ENCODE assay signal across 26 mouse cellular contexts in the genomic region with DNA sequence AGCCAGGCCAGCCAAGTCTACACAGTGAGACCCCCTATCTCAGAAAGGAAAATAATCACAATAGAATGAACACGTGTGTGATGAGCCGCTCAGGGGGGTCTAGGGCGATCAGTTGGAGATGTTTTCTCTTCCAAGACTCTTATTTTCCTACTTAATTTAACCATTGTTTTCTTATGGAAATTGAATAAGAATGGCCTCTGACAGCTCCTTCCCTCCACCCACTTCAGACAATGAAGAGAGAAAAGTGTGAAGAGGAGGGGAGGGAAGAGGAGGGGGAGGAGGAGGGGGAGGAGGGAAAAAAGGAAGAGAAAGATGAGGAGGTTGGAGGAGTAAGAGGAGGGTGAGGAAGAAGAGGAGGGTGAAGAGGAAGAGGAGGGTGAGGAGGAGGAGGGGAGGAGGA. TPM values are rescaled to one million over a fixed set of nuclear protein-coding genes. Genes with fewer than 3 reads are reported as not detected.
DNase-seq lines count a peak whose midpoint lies in the region; ATAC-seq and TF ChIP-seq lines count a peak whose summit lies in the region.
"Had no signal": no experiment of that assay in that cellular context is flagged by ENCODE, and none has a peak within 500 bp of the region (broad histone marks: within the 10 kb centered on the region; RNA-seq: fewer than 3 reads in every experiment).

No protein-coding gene starts in this region.

- no peak overlapping the region for H3K9ac ChIP-seq in hindbrain, postnatal 0 days (replicated peaks; ENCODE audit: low read length)
- H3K9ac ChIP-seq in midbrain, embryonic 15.5 days = no peak overlapping the region
- H3K9ac ChIP-seq: embryonic facial prominence, embryonic 12.5 days; limb, embryonic 12.5 days; liver, embryonic 15.5 days; lung, embryonic 14.5 days had no signal

- H3K27ac ChIP-seq in hindbrain, embryonic 10.5 days = peak overlapping the region; percentile 35; the same call in 1 of the 2 replicates
- H3K27ac ChIP-seq in hindbrain, postnatal 0 days = no peak overlapping the region
- H3K27ac ChIP-seq in midbrain, embryonic 10.5 days (replicated peaks) = peak overlapping the region; percentile 28; the same call in 1 of the 2 replicates
- no peak overlapping the region for H3K27ac ChIP-seq in midbrain, embryonic 15.5 days
- H3K27ac ChIP-seq: embryonic facial prominence, embryonic 12.5 days; kidney, postnatal 0 days; limb, embryonic 12.5 days; liver, embryonic 15.5 days had no signal

- intact Hi-C loops in gastrocnemius, postnatal 14 days (cut with DNase I; ENCODE audit: low total_unique reads) = no loop called here

- no peak for TF ChIP-seq POLR2A in brain, embryonic 14.5 days (IDR thresholded peaks at IDR 0.05; ENCODE audit: borderline replicate concordance, extremely low read depth, insufficient read depth, insufficient read length, poor library complexity, severe bottlenecking)

- 11% methylated on average over 3 of the region's 3 CpGs for WGBS in hindbrain, embryonic 10.5 days
- 7% methylated on average over 3 of the region's 3 CpGs for WGBS in hindbrain, postnatal 0 days
- WGBS in midbrain, embryonic 10.5 days = 47% methylated on average over 3 of the region's 3 CpGs
- WGBS in midbrain, embryonic 15.5 days = 20% methylated on average over 3 of the region's 3 CpGs

- DNase-seq in hindbrain, embryonic 10.5 days (ENCODE audit: low spot score) = no peak
- DNase-seq in hindbrain, postnatal 0 days (ENCODE audit: low spot score) = no peak
- no peak for DNase-seq in midbrain, embryonic 10.5 days (ENCODE audit: low spot score)
- peak; percentile 51 for DNase-seq in R1 (ENCODE audit: low read depth, low spot score)
- DNase-seq in brain, embryonic 14.5 days (ENCODE audit: low read depth) = peak; percentile 48
- DNase-seq in gastrocnemius, postnatal 14 days = no peak
- DNase-seq in thymus, postnatal 0 days (ENCODE audit: low spot score) = no peak
- DNase-seq: adrenal gland, postnatal 14 days; B cell, adult 2 months; embryo, embryonic 11 days; gastrocnemius, postnatal 10 days; heart, postnatal 14 days; kidney, adult 8-10 months; kidney, postnatal 4 days; layer of hippocampus, adult 9-11 months; lung, embryonic 14.5 days; lung, postnatal 14 days; right cerebral cortex, postnatal 4 days; thymus, adult 2 months; thymus, postnatal 4 days had no signal

- H3K4me2 ChIP-seq in hindbrain, postnatal 0 days (ENCODE audit: low read depth, low read length) = no peak overlapping the region
- H3K4me2 ChIP-seq in midbrain, embryonic 15.5 days = no peak overlapping the region
- H3K4me2 ChIP-seq: embryonic facial prominence, embryonic 12.5 days; limb, embryonic 12.5 days; liver, embryonic 15.5 days; lung, embryonic 14.5 days had no signal

- H3K4me1 ChIP-seq in hindbrain, embryonic 10.5 days (replicated peaks) = peaks cover 68% of the 10 kb centered on the region
- H3K4me1 ChIP-seq in hindbrain, postnatal 0 days (ENCODE audit: insufficient read depth, low read length) = peaks cover 31% of the 10 kb centered on the region
- peaks cover 76% of the 10 kb centered on the region for H3K4me1 ChIP-seq in midbrain, embryonic 10.5 days
- peaks cover 55% of the 10 kb centered on the region for H3K4me1 ChIP-seq in midbrain, embryonic 15.5 days

- no peak overlapping the region for H3K4me3 ChIP-seq in hindbrain, embryonic 10.5 days
- no peak overlapping the region for H3K4me3 ChIP-seq in hindbrain, postnatal 0 days (ENCODE audit: low read length)
- H3K4me3 ChIP-seq in midbrain, embryonic 10.5 days = peak overlapping the region; percentile 11; the same call in 1 of the 2 replicates
- no peak overlapping the region for H3K4me3 ChIP-seq in midbrain, embryonic 15.5 days
- H3K4me3 ChIP-seq: embryonic facial prominence, embryonic 12.5 days; limb, embryonic 12.5 days; liver, embryonic 15.5 days had no signal

- H3K9me3 ChIP-seq in hindbrain, embryonic 10.5 days = peaks cover 11% of the 10 kb centered on the region
- H3K9me3 ChIP-seq in hindbrain, postnatal 0 days (ENCODE audit: low read length) = no peaks in the 10 kb centered on the region
- H3K9me3 ChIP-seq in midbrain, embryonic 10.5 days (replicated peaks) = peaks cover 13% of the 10 kb centered on the region; the same call in 1 of the 2 replicates
- no peaks in the 10 kb centered on the region for H3K9me3 ChIP-seq in midbrain, embryonic 15.5 days
- H3K9me3 ChIP-seq: liver, embryonic 15.5 days had no signal

- no peak for TF ChIP-seq CTCF in hindbrain, postnatal 0 days (IDR thresholded peaks at IDR 0.05; ENCODE audit: low read depth)
- no peak for TF ChIP-seq CTCF in brain, embryonic 14.5 days (IDR thresholded peaks at IDR 0.05; ENCODE audit: borderline replicate concordance, extremely low read depth, insufficient read depth, insufficient read length)

- ATAC-seq in hindbrain, postnatal 0 days = no peak
- ATAC-seq in midbrain, embryonic 15.5 days (replicated peaks) = no peak
- ATAC-seq: intestine, embryonic 16.5 days had no signal

- H3K27me3 ChIP-seq in hindbrain, embryonic 10.5 days (ENCODE audit: insufficient read depth, poor library complexity, severe bottlenecking) = no peaks in the 10 kb centered on the region
- no peaks in the 10 kb centered on the region for H3K27me3 ChIP-seq in hindbrain, postnatal 0 days (ENCODE audit: insufficient read depth, low read length)
- H3K27me3 ChIP-seq in midbrain, embryonic 10.5 days (ENCODE audit: low read depth, poor library complexity, severe bottlenecking) = no peaks in the 10 kb centered on the region
- no peaks in the 10 kb centered on the region for H3K27me3 ChIP-seq in midbrain, embryonic 15.5 days (replicated peaks)
- H3K27me3 ChIP-seq: embryonic facial prominence, embryonic 12.5 days; limb, embryonic 12.5 days had no signal

- H3K36me3 ChIP-seq in hindbrain, embryonic 10.5 days = peaks cover 66% of the 10 kb centered on the region
- H3K36me3 ChIP-seq in hindbrain, postnatal 0 days (ENCODE audit: insufficient read depth, low read length) = no peaks in the 10 kb centered on the region
- peaks cover 59% of the 10 kb centered on the region for H3K36me3 ChIP-seq in midbrain, embryonic 10.5 days
- no peaks in the 10 kb centered on the region for H3K36me3 ChIP-seq in midbrain, embryonic 15.5 days (replicated peaks)
- H3K36me3 ChIP-seq: liver, embryonic 15.5 days had no signal

RNA-seq across cellular contexts. Expression of a gene that starts 21.1 kb away (rescaled TPM):
- 23.7 and 32.3 TPM in 2 replicates for polyA plus RNA-seq in hindbrain, embryonic 10.5 days (2016; fragmentation: Nextera tagmentation; extraction: Ambion mirVana)
- 79.2 and 79.4 TPM in 2 replicates for total RNA-seq in hindbrain, postnatal 0 days (2014; rRNA removed)
- polyA plus RNA-seq in hindbrain, postnatal 0 days (2015; fragmentation: Nextera tagmentation; extraction: Ambion mirVana) = 22.5 and 22.6 TPM in 2 replicates
- 25.1 and 32.4 TPM in 2 replicates for polyA plus RNA-seq in midbrain, embryonic 10.5 days (2016; fragmentation: Nextera tagmentation; extraction: Ambion mirVana)
- polyA plus RNA-seq in midbrain, embryonic 15.5 days (2015; fragmentation: Nextera tagmentation; extraction: Ambion mirVana) = 30.7 and 31.5 TPM in 2 replicates
- 43.4 and 45.9 TPM in 2 replicates for polyA plus RNA-seq in brain, embryonic 14.5 days (2012; rRNA removed)
- 10 to 100 TPM; 39.2 to 49.0 TPM for total RNA-seq in gastrocnemius, postnatal 14 days (2021)
- polyA plus RNA-seq in thymus, postnatal 0 days (2015; fragmentation: Nextera tagmentation; extraction: Ambion mirVana) = 12.5 and 16.3 TPM in 2 replicates

RNA-seq across cellular contexts. Expression of a gene that starts 55.6 kb away (rescaled TPM):
- polyA plus RNA-seq in hindbrain, embryonic 10.5 days (2016; fragmentation: Nextera tagmentation; extraction: Ambion mirVana) = 33.9 and 37.5 TPM in 2 replicates
- total RNA-seq in hindbrain, postnatal 0 days (2014; rRNA removed) = 58.3 and 60.3 TPM in 2 replicates
- polyA plus RNA-seq in hindbrain, postnatal 0 days (2015; fragmentation: Nextera tagmentation; extraction: Ambion mirVana) = 15.8 and 16.2 TPM in 2 replicates
- 32.6 and 35.2 TPM in 2 replicates for polyA plus RNA-seq in midbrain, embryonic 10.5 days (2016; fragmentation: Nextera tagmentation; extraction: Ambion mirVana)
- polyA plus RNA-seq in midbrain, embryonic 15.5 days (2015; fragmentation: Nextera tagmentation; extraction: Ambion mirVana) = 28.1 and 34.9 TPM in 2 replicates
- 104 and 106 TPM in 2 replicates for polyA plus RNA-seq in brain, embryonic 14.5 days (2012; rRNA removed)
- total RNA-seq in gastrocnemius, postnatal 14 days (2021) = 10 to 100 TPM; 14.2 to 19.3 TPM
- polyA plus RNA-seq in thymus, postnatal 0 days (2015; fragmentation: Nextera tagmentation; extraction: Ambion mirVana) = 68.4 and 77.4 TPM in 2 replicates

Comparison
In these comparisons a context has a peak if more than half of its experiments do, and no peak if none do; other contexts are left out.
1. H3K27ac ChIP-seq: peak in hindbrain, embryonic 10.5 days (single experiment) and midbrain, embryonic 10.5 days (single experiment); none in hindbrain, postnatal 0 days (single experiment) and midbrain, embryonic 15.5 days (single experiment).
2. DNase-seq: peak in R1 (single experiment) and brain, embryonic 14.5 days (single experiment); none in hindbrain, embryonic 10.5 days (single experiment), hindbrain, postnatal 0 days (single experiment), midbrain, embryonic 10.5 days (single experiment), gastrocnemius, postnatal 14 days (single experiment) and thymus, postnatal 0 days (single experiment).